In genomic region chr7:109174949-109175669, GRCm38 (mm10) we compare ENCODE assay signal across 8 mouse cellular contexts. TPM values are rescaled to one million over a fixed set of nuclear protein-coding genes. Genes with fewer than 3 reads are reported as not detected.
A peak's percentile ranks its signal among the peaks of the same experiment; 100 is the strongest.
DNase-seq lines count a peak whose midpoint lies in the region; ATAC-seq and TF ChIP-seq lines count a peak whose summit lies in the region.

Lmo1 (minus strand) TSS chr7:109175207.

- TF ChIP-seq CTCF in bone marrow, adult 2 months (IDR thresholded peaks at IDR 0.05; ENCODE audit: control insufficient read depth, insufficient read depth, low read length) = no peak

- no peak for TF ChIP-seq POLR2A in bone marrow, adult 2 months (IDR thresholded peaks at IDR 0.05; ENCODE audit: borderline replicate concordance, control insufficient read depth, low read depth, low read length)

- WGBS in bone marrow, adult 2 months = 1% methylated on average over 67 of the region's 67 CpGs
- WGBS in forebrain, embryonic 13.5 days = under 1% methylated on average over 50 of the region's 67 CpGs
- under 1% methylated on average over 51 of the region's 67 CpGs for WGBS in hindbrain, embryonic 13.5 days
- under 1% methylated on average over 47 of the region's 67 CpGs for WGBS in midbrain, embryonic 13.5 days

- no peaks in the 10 kb centered on the region for H3K9me3 ChIP-seq in forebrain, embryonic 13.5 days (replicated peaks)
- H3K9me3 ChIP-seq in hindbrain, embryonic 13.5 days = no peaks in the 10 kb centered on the region
- no peaks in the 10 kb centered on the region for H3K9me3 ChIP-seq in midbrain, embryonic 13.5 days

- peak within 1 kb of the TSS; percentile 85 for H3K4me2 ChIP-seq in forebrain, embryonic 13.5 days
- peak within 1 kb of the TSS; percentile 99 for H3K4me2 ChIP-seq in hindbrain, embryonic 13.5 days
- peak within 1 kb of the TSS; percentile 98 for H3K4me2 ChIP-seq in midbrain, embryonic 13.5 days (replicated peaks)

- peak within 1 kb of the TSS; percentile 55 for H3K4me3 ChIP-seq in bone marrow, adult 2 months (replicated peaks; ENCODE audit: control insufficient read depth, low read depth, low read length)
- peak within 1 kb of the TSS; percentile 65 for H3K4me3 ChIP-seq in forebrain, embryonic 13.5 days
- H3K4me3 ChIP-seq in hindbrain, embryonic 13.5 days = peak within 1 kb of the TSS; percentile 64
- peak within 1 kb of the TSS; percentile 80 for H3K4me3 ChIP-seq in midbrain, embryonic 13.5 days (replicated peaks)

- intact Hi-C loops in left cerebral cortex, postnatal 25 days (cut with DNase I) = no loop called here

- H3K27ac ChIP-seq in bone marrow, adult 2 months (ENCODE audit: control insufficient read depth, insufficient read depth, low read depth, low read length, poor library complexity) = peak within 1 kb of the TSS; percentile 57
- peak within 1 kb of the TSS; percentile 87 for H3K27ac ChIP-seq in forebrain, embryonic 13.5 days
- H3K27ac ChIP-seq in hindbrain, embryonic 13.5 days = peak within 1 kb of the TSS; percentile 84
- peak within 1 kb of the TSS; percentile 93 for H3K27ac ChIP-seq in midbrain, embryonic 13.5 days

- peak in 1 of 2 experiments; percentile 51 for DNase-seq in layer of hippocampus, adult 18-20 months (ENCODE audit: low spot score in 2 of 2)
- no peak for DNase-seq in layer of hippocampus, adult 11-12 months (ENCODE audit: low spot score)
- peak; percentile 22 to 53 for DNase-seq in left cerebral cortex, postnatal 25 days (ENCODE audit: low spot score in 2 of 2)
- DNase-seq in T-cell, adult 2 months (ENCODE audit: low spot score) = no peak

- peak; percentile 74 for ATAC-seq in forebrain, embryonic 13.5 days
- ATAC-seq in hindbrain, embryonic 13.5 days (ENCODE audit: low FRiP score) = peak; percentile 69
- ATAC-seq in midbrain, embryonic 13.5 days = peak; percentile 80

- H3K4me1 ChIP-seq in bone marrow, adult 2 months (ENCODE audit: control insufficient read depth, insufficient read depth, low read length) = peaks cover 2% of the 10 kb centered on the region
- H3K4me1 ChIP-seq in forebrain, embryonic 13.5 days = peaks cover 56% of the 10 kb centered on the region
- H3K4me1 ChIP-seq in hindbrain, embryonic 13.5 days (replicated peaks) = peaks cover 51% of the 10 kb centered on the region
- peaks cover 63% of the 10 kb centered on the region for H3K4me1 ChIP-seq in midbrain, embryonic 13.5 days (replicated peaks)

- H3K27me3 ChIP-seq in forebrain, embryonic 13.5 days = peaks cover 67% of the 10 kb centered on the region
- peaks cover 60% of the 10 kb centered on the region for H3K27me3 ChIP-seq in hindbrain, embryonic 13.5 days
- peaks cover 19% of the 10 kb centered on the region; the same call in 1 of the 2 replicates for H3K27me3 ChIP-seq in midbrain, embryonic 13.5 days

- H3K9ac ChIP-seq in forebrain, embryonic 13.5 days = peak within 1 kb of the TSS; percentile 87
- H3K9ac ChIP-seq in hindbrain, embryonic 13.5 days = peak within 1 kb of the TSS; percentile 87
- peak within 1 kb of the TSS; percentile 96 for H3K9ac ChIP-seq in midbrain, embryonic 13.5 days (replicated peaks)

- H3K36me3 ChIP-seq in forebrain, embryonic 13.5 days (ENCODE audit: poor library complexity, severe bottlenecking) = no peaks in the 10 kb centered on the region
- H3K36me3 ChIP-seq in hindbrain, embryonic 13.5 days = no peaks in the 10 kb centered on the region
- no peaks in the 10 kb centered on the region for H3K36me3 ChIP-seq in midbrain, embryonic 13.5 days

RNA-seq across cellular contexts. Expression of gene Lmo1, which starts in this region (rescaled TPM):
- total RNA-seq in layer of hippocampus, adult 18-20 months (2021) = 10 to 100 TPM; 65.6 to 72.7 TPM
- 4.5 and 7.5 TPM in 2 replicates for polyA plus RNA-seq in bone marrow, adult 2 months (2011; ENCODE audit: insufficient read depth, insufficient read length, low replicate concordance, missing spikeins)
- polyA plus RNA-seq in forebrain, embryonic 13.5 days (2015; fragmentation: Nextera tagmentation; extraction: Ambion mirVana) = 36.5 and 50.5 TPM in 2 replicates
- polyA plus RNA-seq in hindbrain, embryonic 13.5 days (2015; fragmentation: Nextera tagmentation; extraction: Ambion mirVana) = 42.8 and 49.8 TPM in 2 replicates
- total RNA-seq in left cerebral cortex, postnatal 25 days (2021) = 10 to 100 TPM; 12.0 to 19.0 TPM
- polyA plus RNA-seq in midbrain, embryonic 13.5 days (2015; fragmentation: Nextera tagmentation; extraction: Ambion mirVana) = 95.3 and 121 TPM in 2 replicates

Comparison
In these comparisons a context has a peak if more than half of its experiments do, and no peak if none do; other contexts are left out.
1. DNase-seq: peak in left cerebral cortex, postnatal 25 days (2 of 2); none in layer of hippocampus, adult 11-12 months (single experiment) and T-cell, adult 2 months (single experiment).
2. Peak in every context shown above with its lines, with median percentiles within 50 percentile points of each other: H3K27ac ChIP-seq, H3K4me3 ChIP-seq, ATAC-seq, H3K4me2 ChIP-seq and H3K9ac ChIP-seq.